Mouse (Mus musculus) kidney, postnatal 0 days (tissue): Measurements from ENCODE around the gene Ccdc6. TPM values are rescaled to one million over a fixed set of nuclear protein-coding genes. Genes with fewer than 3 reads are reported as not detected.

Source experiments
- ATAC-seq: fragments of 200-750 bp; cut with Nextera tagmentation; replicated peaks from 2 replicates; pipeline ENCODE4 v1.8.0; 2017; ENCODE audit warnings: low read depth, moderate number of reproducible peaks, moderate TSS enrichment, moderate library complexity; ENCODE audit not compliant: low FRiP score
- DNase-seq: peaks from one replicate; pipeline ENCODE4 v3.0.0-alpha.2; 2016; ENCODE audit warnings: low spot score
- H3K27ac ChIP-seq: fragments of 300-500 bp; sonication (generic); 2 replicates; pipeline ENCODE4 v1.5.1; 2014; ENCODE audit warnings: mild to moderate bottlenecking
- H3K27me3 ChIP-seq: fragments of 300-500 bp; sonication (generic); 2 replicates; pipeline ENCODE4 v1.6.1; 2014; ENCODE audit warnings: low read length, mixed read lengths; ENCODE audit not compliant: insufficient read depth
- H3K36me3 ChIP-seq: fragments of 300-500 bp; sonication (generic); 2 replicates; pipeline ENCODE4 v1.6.1; 2014; ENCODE audit warnings: low read length, mixed read lengths; ENCODE audit not compliant: insufficient read depth
- H3K4me1 ChIP-seq: fragments of 300-500 bp; sonication (generic); replicated peaks from 2 replicates; pipeline ENCODE4 v1.6.1; 2014; ENCODE audit warnings: antibody characterized with exemption, low read length, mixed read lengths; ENCODE audit not compliant: insufficient read depth
- H3K4me2 ChIP-seq: fragments of 300-500 bp; sonication (generic); 2 replicates; pipeline ENCODE4 v1.6.1; 2014; ENCODE audit warnings: mild to moderate bottlenecking, low read length, moderate library complexity, mixed read lengths
- H3K4me3 ChIP-seq: fragments of 300-500 bp; sonication (generic); replicated peaks from 2 replicates; pipeline ENCODE4 v1.5.1; 2014; ENCODE audit warnings: low read depth, low read length
- H3K9ac ChIP-seq: fragments of 300-500 bp; sonication (generic); 2 replicates; pipeline ENCODE4 v1.6.1; 2014; ENCODE audit warnings: low read depth, low read length
- H3K9me3 ChIP-seq: fragments of 300-500 bp; sonication (generic); replicated peaks from 2 replicates; pipeline ENCODE4 v1.6.1; 2016; ENCODE audit warnings: low read length, inconsistent platforms, mixed read lengths
- CTCF ChIP-seq: IDR thresholded peaks from 2 replicates; pipeline ENCODE4 v1.5.1; 2016; ENCODE audit warnings: antibody characterized with exemption, low read depth, mild to moderate bottlenecking, moderate library complexity
- whole genome bisulfite sequencing: fragments of 180-500 bp; shearing (Covaris S2); extraction: QIAGEN DNeasy Blood & Tissue Kit; methylation state at CpG from one replicate; pipeline ENCODE4 v1.1.7; 2014; 5-methylcytosine and 5-hydroxymethylcytosine counted together
- polyA plus RNA-seq: library from polyadenylated mRNA; unstranded; fragments of >200 nt; fragmentation: Nextera tagmentation; extraction: Ambion mirVana; gene quantifications from 2 replicates; pipeline ENCODE4 v1.2.1, GENCODE M21; 2015

Gene Ccdc6
- polyA plus RNA-seq, 1 experiment from 2014 or later, result 16.6 TPM

DNA sequence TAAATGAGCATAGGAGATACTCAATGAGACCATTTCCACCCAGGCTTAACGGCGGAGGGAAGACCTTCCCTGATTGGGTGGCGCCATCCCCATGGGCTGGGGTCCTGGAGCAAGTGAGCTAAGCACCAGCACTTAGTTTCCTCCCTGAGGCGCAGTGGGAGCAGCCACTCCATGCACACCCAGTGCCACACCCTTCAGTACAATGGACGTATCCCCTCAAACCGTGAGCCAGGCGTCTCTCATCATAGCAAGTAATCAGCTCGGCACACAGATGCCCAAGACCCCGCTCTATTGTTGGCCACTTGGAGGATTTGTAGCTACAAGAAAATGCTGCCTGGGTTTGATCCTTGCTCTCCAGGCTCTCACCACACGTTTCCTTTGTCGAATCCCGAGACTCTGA lies 49.0 kb downstream of the Ccdc6 start:
- Histone ChIP-seq H3K27me3 (no peaks in the 10 kb centered on the region), H3K4me1 (peaks cover 8% of the 10 kb centered on the region; the same call in 1 of the 2 replicates), H3K9me3 (no peaks in the 10 kb centered on the region), H3K4me3 (no peak overlapping the region), H3K27ac (no peak overlapping the region), H3K4me2 (no peak overlapping the region), H3K36me3 (peaks cover 13% of the 10 kb centered on the region), H3K9ac (no peak overlapping the region)
- WGBS, result 98% methylated on average over 12 of the region's 12 CpGs
- DNase-seq, result no peak
- TF ChIP-seq CTCF, result no peak
- ATAC-seq, result no peak

DNA sequence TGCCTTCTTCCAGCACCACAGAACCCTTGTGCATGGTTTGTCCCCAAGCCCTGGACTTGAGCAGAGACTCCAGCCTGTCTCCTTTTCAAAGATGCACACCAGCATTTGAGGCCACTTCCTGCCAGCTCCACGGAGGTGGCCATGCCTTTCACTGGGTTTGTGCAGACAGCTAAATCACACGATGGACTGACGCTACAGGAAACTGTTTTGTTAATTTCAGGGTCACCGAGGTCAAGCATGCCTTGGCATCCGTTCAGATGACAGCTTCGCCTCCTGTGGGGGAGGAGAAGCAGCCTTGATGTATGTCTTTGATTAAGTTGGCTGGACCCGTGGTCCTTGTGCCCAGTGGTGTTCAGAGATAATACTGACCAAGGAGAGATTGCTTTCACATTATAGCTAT lies 52.2 kb downstream of the Ccdc6 start:
- Histone ChIP-seq H3K27me3 (no peaks in the 10 kb centered on the region), H3K36me3 (peaks cover 13% of the 10 kb centered on the region), H3K27ac (no peak overlapping the region), H3K4me1 (peaks cover 8% of the 10 kb centered on the region; the same call in 1 of the 2 replicates), H3K9ac (no peak overlapping the region), H3K9me3 (no peaks in the 10 kb centered on the region), H3K4me3 (no peak overlapping the region), H3K4me2 (no peak overlapping the region)
- peak; percentile 48 for DNase-seq
- ATAC-seq, result no peak; the same call in 1 of the 2 replicates
- 11% methylated on average over 7 of the region's 7 CpGs for WGBS
- no peak for TF ChIP-seq CTCF

GRCm38 (mm10) chr10:70150301-70150700 lies 53.4 kb downstream of the Ccdc6 start:
- DNase-seq (no peak), ATAC-seq (no peak)
- Histone ChIP-seq H3K4me3 (no peak overlapping the region), H3K27ac (no peak overlapping the region), H3K27me3 (no peaks in the 10 kb centered on the region), H3K36me3 (peaks cover 22% of the 10 kb centered on the region), H3K9me3 (no peaks in the 10 kb centered on the region), H3K4me1 (peaks cover 8% of the 10 kb centered on the region; the same call in 1 of the 2 replicates), H3K4me2 (no peak overlapping the region), H3K9ac (no peak overlapping the region)
- no peak for TF ChIP-seq CTCF
- 47% methylated on average over 4 of the region's 4 CpGs for WGBS

- DNase-seq, result no peak
- no peak for TF ChIP-seq CTCF
- H3K36me3 ChIP-seq, result peaks cover 22% of the 10 kb centered on the region
These were observed 54.2 kb downstream of the Ccdc6 start for GRCm38 (mm10) chr10:70151171-70151570.

DNA sequence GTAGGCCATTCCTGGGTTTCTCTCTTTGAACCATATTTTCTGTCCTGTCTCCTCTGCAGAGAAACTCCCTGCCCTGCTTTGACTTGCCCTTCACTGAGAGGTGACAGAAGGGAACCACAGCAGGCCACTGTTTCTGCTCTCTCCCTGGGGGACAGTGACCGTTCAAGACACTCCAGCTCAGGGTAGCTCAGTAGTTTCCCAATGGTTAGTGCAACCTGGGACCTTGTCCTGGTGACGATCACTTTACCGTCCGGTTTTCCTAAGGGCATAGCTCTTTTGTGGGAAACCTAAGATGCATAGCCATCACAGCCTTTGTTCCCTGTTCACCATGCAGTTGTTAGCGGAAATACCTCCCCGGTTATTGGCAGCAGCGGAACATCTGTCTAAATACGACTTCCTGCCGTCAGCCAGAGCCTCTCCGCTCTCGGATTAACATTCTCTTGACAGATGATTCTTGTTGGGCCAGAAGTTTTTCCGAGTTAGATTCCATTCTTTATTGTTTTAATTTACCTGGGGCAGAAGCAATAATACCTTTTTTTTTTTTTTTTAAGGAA lies 55.3 kb downstream of the Ccdc6 start:
- no peak for ATAC-seq

More at GRCm38 (mm10) chr10:70151171-70151570, 54.2 kb downstream of the Ccdc6 start:
- no peak for ATAC-seq
- Histone ChIP-seq H3K9me3 (no peaks in the 10 kb centered on the region), H3K4me3 (no peak overlapping the region), H3K9ac (no peak overlapping the region), H3K27ac (no peak overlapping the region), H3K4me2 (no peak overlapping the region), H3K4me1 (peaks cover 8% of the 10 kb centered on the region; the same call in 1 of the 2 replicates), H3K27me3 (no peaks in the 10 kb centered on the region)
- 81% methylated on average over 10 of the region's 10 CpGs for WGBS

GRCm38 (mm10) chr10:70153810-70154209 lies 56.9 kb downstream of the Ccdc6 start:
- ATAC-seq, result no peak
- Histone ChIP-seq H3K36me3 (peaks cover 28% of the 10 kb centered on the region), H3K9me3 (no peaks in the 10 kb centered on the region), H3K27ac (no peak overlapping the region), H3K4me1 (peaks cover 3% of the 10 kb centered on the region; the same call in 1 of the 2 replicates), H3K9ac (no peak overlapping the region), H3K4me3 (no peak overlapping the region), H3K4me2 (no peak overlapping the region), H3K27me3 (no peaks in the 10 kb centered on the region)
- DNase-seq, result no peak
- no peak for TF ChIP-seq CTCF
- 77% methylated on average over 16 of the region's 16 CpGs for WGBS

More for the DNA sequence above, 55.3 kb downstream of the Ccdc6 start:
- Histone ChIP-seq H3K27me3 (no peaks in the 10 kb centered on the region), H3K4me1 (peaks cover 8% of the 10 kb centered on the region; the same call in 1 of the 2 replicates), H3K4me2 (no peak overlapping the region), H3K36me3 (peaks cover 26% of the 10 kb centered on the region), H3K9ac (no peak overlapping the region), H3K4me3 (no peak overlapping the region), H3K27ac (0 out of 2 replicates have a peak overlapping the region, but pooled peaks have one; percentile 31), H3K9me3 (no peaks in the 10 kb centered on the region)
- 35% methylated on average over 12 of the region's 12 CpGs for WGBS
- no peak for TF ChIP-seq CTCF
- peak; percentile 65 for DNase-seq
